Mouse (Mus musculus) thymus, adult 2 months (tissue): ENCODE results near the gene Ung.

Experiments used
- CTCF ChIP-seq: fragments of 200-500 bp; IDR thresholded peaks from 2 replicates; pipeline ENCODE4 v1.5.1; 2012; ENCODE audit warnings: mild to moderate bottlenecking, control low read depth, low read length, moderate library complexity, borderline replicate concordance; ENCODE audit not compliant: control insufficient read depth, poor library complexity, insufficient read depth; ENCODE audit errors: extremely low read depth
- POLR2A ChIP-seq: fragments of 200-500 bp; IDR thresholded peaks from 2 replicates; pipeline ENCODE4 v1.6.1; 2012; ENCODE audit warnings: mild to moderate bottlenecking, low read length, control low read depth, moderate library complexity; ENCODE audit not compliant: control insufficient read depth, poor library complexity, insufficient read depth; ENCODE audit errors: extremely low read depth

- no peak for TF ChIP-seq CTCF
- no peak for TF ChIP-seq POLR2A
Observed at GRCm38 (mm10) chr5:114162106-114162815, 32.1 kb downstream of the Ung start.
